Mouse (Mus musculus): ENCODE data around the gene Myl4. TPM values are rescaled to one million over a fixed set of nuclear protein-coding genes. Genes with fewer than 3 reads are reported as not detected.
A peak's percentile ranks its signal among the peaks of the same experiment; 100 is the strongest.

The Myl4 gene
- polyA plus RNA-seq, 1 experiment from 2014 or later, result 19.5 TPM

GRCm38 (mm10) chr11:104607491-104608245 is 57.2 kb downstream of the Myl4 start, which contains the start of gene Itgb3:
Gene Itgb3, plus strand, starts transcription at chr11:104608000.
- Histone ChIP-seq H3K4me2 (peak within 1 kb of the TSS; percentile 70), H3K27ac (replicated peaks) (no peak within 1 kb of the TSS), H3K9me3 (replicated peaks) (no peaks in the 10 kb centered on the region), H3K4me3 (replicated peaks) (peak within 1 kb of the TSS; percentile 56), H3K4me1 (peaks cover 13% of the 10 kb centered on the region), H3K9ac (replicated peaks) (peak within 1 kb of the TSS; percentile 32), H3K27me3 (replicated peaks) (peaks cover 28% of the 10 kb centered on the region), H3K36me3 (no peaks in the 10 kb centered on the region)
- peak; percentile 93 for ATAC-seq (ENCODE audit: low FRiP score)
- under 1% methylated on average over 36 of the region's 51 CpGs for WGBS

DNA sequence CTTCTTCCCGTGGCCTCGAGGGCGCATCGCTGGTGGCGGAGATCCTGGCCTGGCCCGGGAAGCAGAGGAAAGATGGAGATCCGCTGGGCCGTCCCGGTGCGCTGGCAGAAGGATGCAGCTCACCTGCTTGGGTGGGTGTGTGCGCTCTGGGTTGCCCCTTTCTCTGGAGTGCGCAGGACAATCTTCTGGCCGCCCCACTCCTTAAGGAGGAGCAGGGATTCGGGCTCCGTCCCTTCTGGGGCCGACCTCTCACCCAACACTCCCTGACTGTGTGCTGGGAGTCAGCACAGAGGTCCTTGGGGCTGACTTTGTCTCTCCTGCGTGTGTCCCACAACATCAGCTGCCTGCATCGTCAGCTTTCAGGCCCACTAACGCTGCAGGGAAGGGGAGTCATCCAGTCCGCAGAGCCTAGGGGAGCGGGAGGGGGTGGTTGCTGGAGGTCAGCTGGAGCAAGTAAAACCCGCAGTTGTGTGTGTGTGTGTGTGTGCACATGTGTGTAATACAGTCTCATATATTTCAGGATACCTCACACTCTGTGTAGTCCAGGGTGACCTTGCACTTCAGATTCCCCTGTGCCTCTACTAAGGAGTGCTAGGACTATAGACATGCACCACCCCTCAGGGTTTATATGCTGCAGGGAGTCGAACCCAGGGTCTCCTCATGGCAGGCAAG is 57.9 kb downstream of the Myl4 start:
- H3K4me2 ChIP-seq, result peak overlapping the region; percentile 70
- H3K4me3 ChIP-seq (replicated peaks), result peak overlapping the region; percentile 56
- WGBS, result 2% methylated on average over 22 of the region's 23 CpGs
- ATAC-seq (ENCODE audit: low FRiP score), result peak; percentile 62; the same call in 1 of the 2 replicates
- H3K4me1 ChIP-seq, result peaks cover 13% of the 10 kb centered on the region
- no peak overlapping the region for H3K27ac ChIP-seq (replicated peaks)
- peak overlapping the region; percentile 32 for H3K9ac ChIP-seq (replicated peaks)
- peaks cover 28% of the 10 kb centered on the region for H3K27me3 ChIP-seq (replicated peaks)
- no peaks in the 10 kb centered on the region for H3K9me3 ChIP-seq (replicated peaks)
- no peaks in the 10 kb centered on the region for H3K36me3 ChIP-seq

GRCm38 (mm10) chr11:104609033-104609684 is 58.7 kb downstream of the Myl4 start:
- Histone ChIP-seq H3K9me3 (replicated peaks) (no peaks in the 10 kb centered on the region), H3K27me3 (replicated peaks) (peaks cover 28% of the 10 kb centered on the region), H3K4me2 (peak overlapping the region; percentile 70), H3K36me3 (no peaks in the 10 kb centered on the region), H3K27ac (replicated peaks) (no peak overlapping the region), H3K4me3 (replicated peaks) (no peak overlapping the region), H3K4me1 (peaks cover 13% of the 10 kb centered on the region), H3K9ac (replicated peaks) (no peak overlapping the region)
- ATAC-seq (ENCODE audit: low FRiP score), result no peak
- WGBS, result 73% methylated on average over 6 of the region's 6 CpGs

- WGBS, result 64% methylated on average over 4 of the region's 4 CpGs
- Histone ChIP-seq H3K27ac (replicated peaks) (no peak overlapping the region), H3K9ac (replicated peaks) (no peak overlapping the region), H3K4me1 (peaks cover 13% of the 10 kb centered on the region), H3K27me3 (replicated peaks) (peaks cover 28% of the 10 kb centered on the region), H3K4me3 (replicated peaks) (no peak overlapping the region), H3K9me3 (replicated peaks) (no peaks in the 10 kb centered on the region), H3K4me2 (no peak overlapping the region), H3K36me3 (no peaks in the 10 kb centered on the region)
- ATAC-seq (ENCODE audit: low FRiP score), result no peak
Observed at GRCm38 (mm10) chr11:104609733-104610132, 59.3 kb downstream of the Myl4 start.

DNA sequence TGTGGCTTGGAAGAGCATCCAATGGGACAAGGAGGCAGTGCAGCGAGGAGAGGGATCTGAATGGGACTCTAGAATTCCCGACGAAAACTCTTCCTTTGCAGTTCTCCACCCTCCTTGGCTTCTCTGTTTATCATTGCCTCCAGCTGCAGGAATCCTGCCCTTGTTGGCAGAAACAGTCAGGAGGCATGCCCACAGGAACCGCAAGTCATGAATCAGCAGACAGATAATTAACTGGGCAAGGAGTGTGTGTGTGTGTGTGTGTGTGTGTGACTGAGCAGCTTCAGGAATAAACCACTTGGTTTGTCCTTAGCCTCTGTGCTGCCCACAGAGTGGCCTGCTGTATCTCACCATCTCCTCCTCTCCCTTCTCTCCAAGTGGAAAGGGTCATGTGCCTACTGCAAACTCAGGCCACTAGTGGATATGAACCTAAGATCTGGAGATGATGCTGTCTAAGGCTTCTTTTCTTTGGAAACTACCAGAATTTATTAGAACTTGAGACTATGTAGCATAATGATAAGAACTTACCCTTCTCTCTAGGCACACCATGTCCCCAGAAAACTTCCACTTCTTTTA is 61.2 kb downstream of the Myl4 start:
- no peak overlapping the region for H3K9ac ChIP-seq (replicated peaks)
- WGBS, result 42% methylated on average over 4 of the region's 4 CpGs

GRCm38 (mm10) chr11:104613551-104613950 is 63.1 kb downstream of the Myl4 start:
- Histone ChIP-seq H3K36me3 (no peaks in the 10 kb centered on the region), H3K9me3 (replicated peaks) (no peaks in the 10 kb centered on the region), H3K4me2 (no peak overlapping the region), H3K9ac (replicated peaks) (no peak overlapping the region), H3K27me3 (replicated peaks) (peaks cover 21% of the 10 kb centered on the region), H3K4me3 (replicated peaks) (no peak overlapping the region), H3K4me1 (peaks cover 2% of the 10 kb centered on the region; the same call in 1 of the 2 replicates), H3K27ac (replicated peaks) (no peak overlapping the region)
- no peak for ATAC-seq (ENCODE audit: low FRiP score)
- WGBS, result 83% methylated on average over 10 of the region's 10 CpGs

More for the DNA sequence above, 61.2 kb downstream of the Myl4 start:
- Histone ChIP-seq H3K4me1 (peaks cover 13% of the 10 kb centered on the region), H3K9me3 (replicated peaks) (no peaks in the 10 kb centered on the region), H3K36me3 (no peaks in the 10 kb centered on the region), H3K4me2 (no peak overlapping the region), H3K27me3 (replicated peaks) (peaks cover 23% of the 10 kb centered on the region), H3K4me3 (replicated peaks) (no peak overlapping the region), H3K27ac (replicated peaks) (no peak overlapping the region)
- ATAC-seq (ENCODE audit: low FRiP score), result no peak

DNA sequence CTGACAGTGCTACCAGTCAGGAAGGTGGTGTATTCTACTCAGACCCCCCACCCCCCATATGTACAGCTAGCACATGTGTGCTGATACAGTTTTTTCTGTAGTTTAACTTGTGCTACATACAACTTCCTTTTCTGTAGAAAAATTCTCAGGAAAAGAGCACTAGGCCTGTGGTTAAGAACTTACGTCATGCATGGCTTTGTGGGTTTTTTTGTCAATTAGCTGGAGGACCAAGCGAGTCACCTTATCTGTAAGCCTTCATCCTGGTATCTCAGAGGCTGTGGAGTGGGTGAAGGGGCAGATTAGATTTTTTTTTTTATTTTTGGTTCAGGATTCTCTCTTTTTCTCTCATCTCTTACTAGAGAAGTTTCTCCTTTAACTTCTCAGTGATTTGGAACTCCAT is 63.7 kb downstream of the Myl4 start:
- Histone ChIP-seq H3K4me1 (peaks cover under 1% of the 10 kb centered on the region; the same call in 1 of the 2 replicates), H3K4me3 (replicated peaks) (no peak overlapping the region), H3K27me3 (replicated peaks) (peaks cover 15% of the 10 kb centered on the region), H3K4me2 (no peak overlapping the region), H3K36me3 (no peaks in the 10 kb centered on the region), H3K9ac (replicated peaks) (no peak overlapping the region), H3K9me3 (replicated peaks) (no peaks in the 10 kb centered on the region), H3K27ac (replicated peaks) (no peak overlapping the region)
- no peak for ATAC-seq (ENCODE audit: low FRiP score)
- WGBS, result 94% methylated on average over 2 of the region's 2 CpGs

DNA sequence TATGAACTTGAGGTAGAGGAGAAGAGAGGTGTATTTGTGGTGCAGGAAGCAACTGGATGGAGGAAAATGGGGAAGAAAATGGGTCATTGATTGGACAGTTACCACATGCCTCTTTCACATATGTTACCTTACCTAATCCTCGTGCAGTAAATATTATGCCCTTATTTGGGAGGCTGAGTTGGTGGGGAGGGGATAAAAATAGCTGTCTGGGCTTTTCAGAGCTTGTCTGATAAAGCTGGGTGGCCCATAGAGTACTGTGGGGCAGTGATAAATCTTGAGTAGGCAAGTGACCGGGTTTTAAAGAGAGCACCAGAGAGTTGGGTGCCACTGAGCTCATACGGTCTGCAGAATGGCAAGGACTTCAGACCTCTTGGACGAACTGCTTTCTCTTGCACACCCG is 65.7 kb downstream of the Myl4 start:
- 81% methylated on average over 5 of the region's 5 CpGs for whole genome bisulfite sequencing
- Histone ChIP-seq H3K27me3 (replicated peaks) (no peaks in the 10 kb centered on the region), H3K4me1 (peaks cover 8% of the 10 kb centered on the region), H3K9me3 (replicated peaks) (no peaks in the 10 kb centered on the region), H3K27ac (replicated peaks) (no peak overlapping the region), H3K4me2 (no peak overlapping the region), H3K9ac (replicated peaks) (no peak overlapping the region), H3K4me3 (replicated peaks) (no peak overlapping the region), H3K36me3 (no peaks in the 10 kb centered on the region)
- no peak for ATAC-seq (ENCODE audit: low FRiP score)

- 88% methylated on average over 6 of the region's 6 CpGs for WGBS
- Histone ChIP-seq H3K4me2 (no peak overlapping the region), H3K4me3 (replicated peaks) (no peak overlapping the region), H3K27ac (replicated peaks) (no peak overlapping the region), H3K4me1 (peaks cover 8% of the 10 kb centered on the region), H3K9me3 (replicated peaks) (no peaks in the 10 kb centered on the region), H3K36me3 (no peaks in the 10 kb centered on the region), H3K9ac (replicated peaks) (no peak overlapping the region), H3K27me3 (replicated peaks) (no peaks in the 10 kb centered on the region)
- no peak for ATAC-seq (ENCODE audit: low FRiP score)
Observed at GRCm38 (mm10) chr11:104618638-104619076, 68.2 kb downstream of the Myl4 start.

DNA sequence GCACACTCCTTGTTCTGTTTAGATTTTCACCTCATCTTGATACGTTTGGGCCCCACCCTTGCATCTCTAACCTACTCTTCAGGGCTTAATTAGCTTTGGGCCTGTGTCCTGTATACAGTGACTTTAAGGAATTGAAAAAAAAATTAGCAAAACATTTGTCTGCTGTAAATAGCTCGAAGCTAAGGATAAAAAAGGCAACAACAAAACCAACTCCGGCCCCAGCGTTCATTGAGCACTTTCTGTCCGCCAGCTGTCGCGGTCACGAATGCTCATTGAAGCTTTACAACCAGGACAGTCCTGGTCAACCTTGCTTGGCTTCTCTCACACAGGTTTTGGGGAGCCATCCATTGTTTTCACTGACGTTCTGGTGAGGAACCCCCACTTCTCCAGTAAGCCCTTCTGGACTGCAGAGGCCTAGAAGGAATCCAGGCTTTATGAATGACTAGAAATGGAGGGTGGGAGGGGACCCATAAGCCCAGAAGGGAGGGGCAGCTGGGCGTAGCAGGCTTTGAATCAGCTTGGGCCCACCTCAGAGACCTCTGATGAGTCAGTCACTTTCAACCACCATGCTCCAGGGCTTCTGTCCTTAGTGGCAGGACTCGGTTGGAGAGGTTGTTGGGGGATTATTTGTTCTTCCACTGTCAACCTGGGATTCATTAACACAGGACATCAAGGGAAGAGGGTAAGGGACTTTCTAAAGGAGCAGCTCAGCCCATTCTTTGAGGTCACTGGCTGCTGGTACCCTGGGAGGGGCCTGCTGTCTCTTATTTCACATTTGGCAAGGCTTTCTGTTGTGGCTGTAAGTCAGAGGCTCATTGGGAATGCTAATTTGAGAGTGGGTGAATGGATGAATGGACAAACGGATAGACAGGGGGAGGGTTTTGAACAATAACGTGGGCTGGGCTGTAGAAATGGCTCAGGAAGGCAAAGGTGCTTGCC is 68.9 kb downstream of the Myl4 start:
- Histone ChIP-seq H3K4me2 (no peak overlapping the region), H3K4me1 (peaks cover 8% of the 10 kb centered on the region), H3K36me3 (no peaks in the 10 kb centered on the region), H3K9ac (replicated peaks) (no peak overlapping the region), H3K27me3 (replicated peaks) (no peaks in the 10 kb centered on the region), H3K9me3 (replicated peaks) (no peaks in the 10 kb centered on the region), H3K27ac (replicated peaks) (no peak overlapping the region), H3K4me3 (replicated peaks) (no peak overlapping the region)
- 40% methylated on average over 13 of the region's 13 CpGs for WGBS
- ATAC-seq (ENCODE audit: low FRiP score), result no peak

All from neural tube, embryonic 15.5 days (tissue).